Mouse (Mus musculus) CH12.LX (cell line): ENCODE data around the gene Psmb11. TPM values are rescaled to one million over a fixed set of nuclear protein-coding genes. Genes with fewer than 3 reads are reported as not detected.

ENCODE experiments used
- DNase-seq: peaks from one replicate; pipeline ENCODE4 v3.0.0-alpha.2; 2013; ENCODE audit errors: extremely low read depth
- H3K27ac ChIP-seq: 2 replicates; pipeline ENCODE4 v1.5.1; 2012; ENCODE audit warnings: low read depth, mild to moderate bottlenecking, control low read depth, moderate library complexity; ENCODE audit not compliant: insufficient read depth
- H3K27me3 ChIP-seq: replicated peaks from 2 replicates; pipeline ENCODE3; 2012; ENCODE audit warnings: inconsistent platforms
- H3K36me3 ChIP-seq, 2 experiments: replicated peaks in 1 of 2; 2 replicates each; pipeline versions ENCODE3 to v1.6.1; 2012; ENCODE audit warnings: inconsistent platforms in 1 of 2, low read length in 1 of 2, mild to moderate bottlenecking in 1 of 2, mixed read lengths in 1 of 2, moderate library complexity in 1 of 2; ENCODE audit not compliant: control insufficient read depth in 1 of 2, insufficient read depth in 1 of 2
- H3K4me1 ChIP-seq, 2 experiments: 2 replicates each; pipeline ENCODE4 v1.6.1; 2012; ENCODE audit warnings: inconsistent platforms in 1 of 2, moderate library complexity in 1 of 2; ENCODE audit not compliant: insufficient read depth in 2 of 2, control insufficient read depth in 1 of 2
- H3K4me2 ChIP-seq: 2 replicates; pipeline ENCODE4 v1.6.1; 2012; ENCODE audit warnings: low read depth, mild to moderate bottlenecking, control low read depth; ENCODE audit not compliant: poor library complexity, insufficient read depth, severe bottlenecking
- H3K4me3 ChIP-seq, 3 experiments: fragments of 150-350 bp in 1 of 3; sonication (generic) in 1 of 3; replicated peaks in 1 of 3; 2 replicates each; pipeline versions ENCODE3 to v1.5.1; 2011 to 2012; ENCODE audit warnings: low read depth in 2 of 3, low read length in 2 of 3, mild to moderate bottlenecking in 2 of 3, moderate library complexity in 2 of 3, control low read depth in 1 of 3, improper control_type of control experiment in 1 of 3, inconsistent platforms in 1 of 3, mixed read lengths in 1 of 3; ENCODE audit not compliant: poor library complexity in 1 of 3
- H3K79me2 ChIP-seq: replicated peaks from 2 replicates; pipeline ENCODE4 v1.6.1; 2012; ENCODE audit warnings: mild to moderate bottlenecking, moderate library complexity; ENCODE audit not compliant: control insufficient read depth, poor library complexity, insufficient read depth, severe bottlenecking; ENCODE audit errors: extremely low read depth
- H3K9ac ChIP-seq: 2 replicates; pipeline ENCODE4 v1.6.1; 2012; ENCODE audit warnings: low read depth, mild to moderate bottlenecking, control low read depth, moderate library complexity; ENCODE audit not compliant: insufficient read depth
- H3K9me3 ChIP-seq: replicated peaks from 2 replicates; pipeline ENCODE3; 2012; ENCODE audit warnings: low read length, inconsistent platforms, mixed read lengths
- BHLHE40 ChIP-seq: IDR thresholded peaks from 2 replicates; pipeline ENCODE4 v1.6.1; 2011; ENCODE audit warnings: mild to moderate bottlenecking, low read depth, low read length, improper control_type of control experiment
- CTCF ChIP-seq, 2 experiments: IDR thresholded peaks in 1 of 2; conservative IDR thresholded peaks in 1 of 2; 2 replicates each; pipeline ENCODE4 v1.5.1; 2011 to 2012; ENCODE audit warnings: low read depth in 2 of 2, low read length in 2 of 2, improper control_type of control experiment in 1 of 2, inconsistent platforms in 1 of 2, mild to moderate bottlenecking in 1 of 2, moderate library complexity in 1 of 2
- ELF1 ChIP-seq: IDR thresholded peaks from 2 replicates; pipeline ENCODE4 v1.6.1; 2014; ENCODE audit warnings: low read depth, mild to moderate bottlenecking, inconsistent platforms, low read length, improper control_type of control experiment
- IRF4 ChIP-seq: IDR thresholded peaks from 2 replicates; pipeline ENCODE4 v1.6.1; 2014; ENCODE audit warnings: low read depth, mild to moderate bottlenecking, inconsistent platforms, low read length, improper control_type of control experiment
- JUN ChIP-seq: IDR thresholded peaks from 2 replicates; pipeline ENCODE4 v1.6.1; 2011; ENCODE audit warnings: low read depth, mild to moderate bottlenecking, low read length, improper control_type of control experiment, moderate library complexity; ENCODE audit not compliant: insufficient read depth
- JUND ChIP-seq: conservative IDR thresholded peaks from 2 replicates; pipeline ENCODE4 v1.6.1; 2011; ENCODE audit warnings: low read depth, low read length, improper control_type of control experiment
- MAZ ChIP-seq: IDR thresholded peaks from 2 replicates; pipeline ENCODE4 v1.6.1; 2012; ENCODE audit warnings: low read depth, mild to moderate bottlenecking, inconsistent platforms, low read length, improper control_type of control experiment, moderate library complexity
- MEF2A ChIP-seq: IDR thresholded peaks from 2 replicates; pipeline ENCODE4 v1.6.1; 2014; ENCODE audit warnings: low read depth, mild to moderate bottlenecking, inconsistent platforms, low read length, improper control_type of control experiment, borderline replicate concordance
- MXI1 ChIP-seq: IDR thresholded peaks from 2 replicates; pipeline ENCODE4 v1.6.1; 2011; ENCODE audit warnings: mild to moderate bottlenecking, low read depth, low read length, improper control_type of control experiment
- POLR2A ChIP-seq: IDR thresholded peaks from 2 replicates; pipeline ENCODE4 v1.6.1; 2011; ENCODE audit warnings: low read depth, mild to moderate bottlenecking, improper control_type of control experiment, low read length
- RAD21 ChIP-seq: IDR thresholded peaks from 2 replicates; pipeline ENCODE4 v1.6.1; 2011; ENCODE audit warnings: low read depth, mild to moderate bottlenecking, low read length, improper control_type of control experiment, moderate library complexity
- SIN3A ChIP-seq: IDR thresholded peaks from 2 replicates; pipeline ENCODE4 v1.6.1; 2012; ENCODE audit warnings: low read length, improper control_type of control experiment, inconsistent platforms
- SMC3 ChIP-seq: IDR thresholded peaks from 2 replicates; pipeline ENCODE4 v1.6.1; 2011; ENCODE audit warnings: low read depth, low read length, improper control_type of control experiment
- TCF12 ChIP-seq: IDR thresholded peaks from 2 replicates; pipeline ENCODE4 v1.6.1; 2014; ENCODE audit warnings: low read depth, mild to moderate bottlenecking, inconsistent platforms, low read length, improper control_type of control experiment
- USF1 ChIP-seq: IDR thresholded peaks from 2 replicates; pipeline ENCODE4 v1.6.1; 2014; ENCODE audit warnings: low read depth, mild to moderate bottlenecking, inconsistent platforms, low read length, improper control_type of control experiment
- ZC3H11A ChIP-seq: IDR thresholded peaks from 2 replicates; pipeline ENCODE4 v1.6.1; 2012; ENCODE audit warnings: low read depth, mild to moderate bottlenecking, inconsistent platforms, low read length, improper control_type of control experiment
- ZKSCAN1 ChIP-seq: IDR thresholded peaks from 2 replicates; pipeline ENCODE4 v1.6.1; 2012; ENCODE audit warnings: low read depth, inconsistent platforms, low read length, improper control_type of control experiment, borderline replicate concordance
- dilution Hi-C: fragments of 300-500 bp; cut with MboI; formaldehyde crosslinking; loops from 2 replicates; pipeline ENCODE4 v1.14.3; 2020; ENCODE audit warnings: low sequenced_read_pairs; ENCODE audit not compliant: extremely low pct_unique_long_range_greater_than_20kb, extremely low pct_ligation_motif_present
- in situ Hi-C: fragments of 300-500 bp; cut with MboI; formaldehyde crosslinking; loops from 3 replicates; pipeline ENCODE4 v1.14.3; 2019; ENCODE audit warnings: low sequenced_read_pairs, low pct_ligation_motif_present, low pct_unique_long_range_greater_than_20kb, mixed read lengths
- polyA plus RNA-seq: library from polyadenylated mRNA; unstranded; fragments of >175 nt; gene quantifications from 2 replicates; pipeline ENCODE4 v1.2.1, GENCODE M21; 2012; ENCODE audit warnings: low read depth; ENCODE audit not compliant: insufficient read length
- total RNA-seq, 2 experiments: library from RNA; depleted of rRNA; stranded (reverse); fragments of 300-350 nt in 1 of 2; fragments of >200 nt in 1 of 2; gene quantifications; 2 replicates each; pipeline ENCODE4 v1.2.3; 2012 to 2014

Gene Psmb11
- total and polyA plus RNA-seq, 3 experiments = not detected

DNA sequence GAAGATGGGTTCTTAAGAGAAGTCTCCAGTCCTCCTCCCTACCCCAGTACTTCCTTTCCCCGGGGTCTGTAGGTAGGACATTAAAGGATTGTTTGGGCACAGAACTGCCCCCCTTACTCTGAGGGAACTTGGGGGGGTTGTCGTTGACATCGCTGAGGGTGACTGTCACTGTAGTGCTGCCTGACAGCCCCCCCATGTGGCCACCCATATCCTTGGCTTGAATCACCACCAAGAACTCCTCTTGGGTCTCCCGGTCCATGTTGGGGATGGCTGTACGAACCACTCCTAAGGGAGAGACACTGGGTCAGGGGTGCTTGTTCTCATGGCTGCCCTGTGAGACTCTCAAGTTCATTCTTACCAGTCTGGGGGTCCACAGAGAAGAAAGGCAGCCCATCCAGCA, 17.0 kb downstream of the Psmb11 start:
- Histone ChIP-seq H3K79me2 (no peaks in the 10 kb centered on the region), H3K36me3 (peaks cover 45 to 96% of the 10 kb centered on the region in 2 experiments), H3K4me3 (no peak overlapping the region), H3K9ac (no peak overlapping the region), H3K4me1 (peaks cover 5 to 14% of the 10 kb centered on the region in 2 experiments; a peak in 2 of 4 replicates), H3K9me3 (no peaks in the 10 kb centered on the region), H3K27ac (no peak overlapping the region), H3K27me3 (no peaks in the 10 kb centered on the region), H3K4me2 (no peak overlapping the region)
- DNase-seq = no peak
- dilution Hi-C loops = no loop called here
- TF ChIP-seq CTCF (conservative IDR thresholded peaks at IDR 0.05 in 1 of 2, IDR thresholded peaks at IDR 0.05 in 1 of 2; ENCODE audit: low read depth in 2 of 2, low read length in 2 of 2) (0 out of 4 replicates have a peak, but pooled peaks of 1 of the 2 experiments have one; percentile 17), ELF1 (no peak), SMC3 (peak; percentile 8; the same call in 1 of the 2 replicates)
- in situ Hi-C loops = loop anchor here (5.0 to 25.0 kb wide), 3 partner anchors 46 to 576 kb away; partner anchors contain the start of gene Ajuba

DNA sequence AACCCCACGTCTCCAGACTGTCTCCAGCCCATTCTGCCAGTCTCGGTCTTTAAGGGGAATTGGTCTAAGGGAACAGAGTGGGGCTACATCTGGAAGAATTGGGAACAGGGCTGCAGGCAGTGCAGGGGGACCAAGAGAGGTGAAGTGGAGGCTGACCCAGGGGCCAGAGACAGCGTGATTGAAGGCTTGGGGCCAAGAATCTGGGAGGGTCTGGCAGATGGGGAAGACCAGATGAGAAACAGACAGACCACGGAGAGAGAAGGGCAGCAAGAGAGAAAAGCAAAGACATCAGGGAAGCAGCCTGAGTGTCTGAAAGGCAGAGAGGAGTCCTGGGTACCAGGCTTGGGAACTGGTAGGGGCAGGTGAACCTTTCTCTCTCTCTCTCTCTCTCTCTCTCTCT, 18.9 kb downstream of the Psmb11 start:
- no peaks in the 10 kb centered on the region for H3K27me3 ChIP-seq
- H3K79me2 ChIP-seq = no peaks in the 10 kb centered on the region
- H3K4me1 ChIP-seq = peaks cover 5 to 14% of the 10 kb centered on the region in 2 experiments; a peak in 2 of 4 replicates
- no peak overlapping the region for H3K27ac ChIP-seq
- peaks cover 49 to 97% of the 10 kb centered on the region in 2 experiments for H3K36me3 ChIP-seq
- in situ Hi-C loops (loop anchor here (25.0 kb wide), 1 partner anchor 578 kb away; no protein-coding TSS in a partner anchor), dilution Hi-C loops (no loop called here)
- no peak overlapping the region for H3K4me2 ChIP-seq
- TF ChIP-seq TCF12 (no peak), MXI1 (no peak), JUN (no peak), MAZ (no peak), POLR2A (no peak), BHLHE40 (no peak), USF1 (no peak), JUND (no peak), ZKSCAN1 (no peak), SIN3A (no peak)
- H3K4me3 ChIP-seq = no peak overlapping the region
- no peaks in the 10 kb centered on the region for H3K9me3 ChIP-seq
- H3K9ac ChIP-seq = no peak overlapping the region
- no peak for DNase-seq

DNA sequence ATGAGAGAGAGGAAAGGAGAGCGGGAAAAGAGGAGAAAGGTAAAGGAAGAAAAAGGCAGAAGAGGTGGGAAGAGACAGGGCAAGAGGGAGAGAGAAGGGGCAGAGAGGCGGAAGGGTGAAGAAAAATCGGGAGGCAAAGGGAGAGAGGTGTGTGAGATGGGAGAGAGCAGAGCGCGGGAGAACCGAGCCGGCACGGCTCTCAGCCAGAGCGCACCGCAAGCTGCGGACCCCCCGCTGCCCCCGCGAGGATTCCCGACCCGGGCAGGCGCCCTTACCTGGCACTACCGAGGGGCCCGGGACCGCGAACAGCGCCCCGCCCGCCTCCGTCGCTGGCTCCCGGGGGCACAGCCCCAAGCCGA, 19.7 kb downstream of the Psmb11 start, which contains the start of gene Gm17606:
Gene Gm17606 (plus strand): TSS at position 7 of the 359 bp plus-strand sequence.
- Histone ChIP-seq H3K4me3 (peak within 1 kb of the TSS; percentile 16 to 50 (median 36)), H3K9ac (peak within 1 kb of the TSS; percentile 22), H3K36me3 (peaks cover 53 to 98% of the 10 kb centered on the region in 2 experiments), H3K9me3 (no peaks in the 10 kb centered on the region), H3K4me1 (peaks cover 5 to 14% of the 10 kb centered on the region in 2 experiments; a peak in 2 of 4 replicates), H3K27me3 (no peaks in the 10 kb centered on the region), H3K79me2 (no peaks in the 10 kb centered on the region), H3K27ac (peak within 1 kb of the TSS; percentile 23; the same call in 1 of the 2 replicates), H3K4me2 (peak within 1 kb of the TSS; percentile 68)
- dilution Hi-C loops (no loop called here), in situ Hi-C loops (loop anchor here (25.0 kb wide), 1 partner anchor 579 kb away; no protein-coding TSS in a partner anchor)
- no peak for DNase-seq
- no peak for TF ChIP-seq ZC3H11A
- TF ChIP-seq MXI1 = no peak
- no peak for TF ChIP-seq RAD21
- no peak for TF ChIP-seq SMC3
- TF ChIP-seq SIN3A = no peak
- no peak for TF ChIP-seq IRF4
- no peak for TF ChIP-seq MEF2A
